Mouse (Mus musculus) heart, postnatal 25 days (tissue): ENCODE measurements at regions not wholly inside any gene's neighbourhood (a gene's known extent, or its start where the extent isn't known, plus 50 kb on each side); places are given as distances from the start of the nearest gene placed in this dataset.

Source experiments
- DNase-seq: peaks from one replicate; pipeline ENCODE4 v3.0.0; 2022; ENCODE audit warnings: low spot score
- intact Hi-C: fragments of 180-260 bp; cut with DNase I; formaldehyde crosslinking; loops from one replicate; pipeline ENCODE4 v1.15.1; 2025

- no peak for DNase-seq
- intact Hi-C loops, result no loop called here
Observed at GRCm38 (mm10) chr5:69877100-69877499, 285.0 kb upstream of the Gnpda2 start.

- DNase-seq, result no peak
- intact Hi-C loops, result no loop called here
Observed at GRCm38 (mm10) chr5:69863027-69863426, 270.9 kb upstream of the Gnpda2 start.

- intact Hi-C loops, result loop anchor here (5.0 kb wide), 1 partner anchor 233 kb away; no protein-coding TSS in a partner anchor
- no peak for DNase-seq
Observed at GRCm38 (mm10) chr5:69844809-69845208, 252.7 kb upstream of the Gnpda2 start.

GRCm38 (mm10) chr5:69837947-69838710, 246.0 kb upstream of the Gnpda2 start:
- no peak for DNase-seq
- intact Hi-C loops, result no loop called here

DNA sequence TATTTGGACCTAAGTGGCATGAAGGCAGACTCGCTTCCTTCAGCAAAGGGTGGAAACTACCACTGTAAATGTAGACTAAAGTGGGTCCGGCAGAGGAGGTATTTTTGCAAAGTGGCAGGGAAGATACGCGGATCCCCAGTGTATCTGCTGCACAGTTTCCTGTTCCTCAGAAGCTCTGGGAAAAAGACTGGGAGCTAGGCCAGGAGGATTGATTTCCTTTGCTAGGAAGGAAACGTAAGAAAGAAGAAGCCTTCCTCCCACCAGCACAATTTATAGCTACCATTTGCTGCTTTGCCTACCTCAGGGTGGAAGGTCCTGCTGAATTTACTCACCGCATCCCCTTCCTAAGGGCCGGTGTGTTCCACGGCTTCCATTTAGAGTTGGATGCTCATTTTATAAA, 244.2 kb upstream of the Gnpda2 start:
- no peak for DNase-seq
- intact Hi-C loops, result no loop called here

DNA sequence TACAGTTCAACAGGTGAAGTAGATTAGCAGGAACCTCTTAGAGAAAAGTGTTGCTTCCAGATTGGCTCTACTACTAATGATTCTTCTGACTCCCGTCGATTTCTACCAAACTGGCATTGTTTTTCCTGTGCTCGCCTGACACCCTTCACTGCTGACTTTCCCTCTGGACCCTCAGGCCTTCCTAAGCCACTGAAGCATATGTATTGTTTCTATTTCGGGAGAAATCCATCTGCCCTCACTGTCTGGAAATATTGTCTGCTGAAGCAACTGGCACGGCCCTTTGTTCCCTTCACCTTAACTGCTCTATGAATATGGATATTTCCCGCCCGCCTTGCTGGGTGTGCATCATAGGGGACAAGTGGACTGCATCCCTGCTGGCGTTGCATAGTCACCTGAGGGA, 243.0 kb upstream of the Gnpda2 start:
- intact Hi-C loops, result no loop called here
- DNase-seq, result no peak

DNA sequence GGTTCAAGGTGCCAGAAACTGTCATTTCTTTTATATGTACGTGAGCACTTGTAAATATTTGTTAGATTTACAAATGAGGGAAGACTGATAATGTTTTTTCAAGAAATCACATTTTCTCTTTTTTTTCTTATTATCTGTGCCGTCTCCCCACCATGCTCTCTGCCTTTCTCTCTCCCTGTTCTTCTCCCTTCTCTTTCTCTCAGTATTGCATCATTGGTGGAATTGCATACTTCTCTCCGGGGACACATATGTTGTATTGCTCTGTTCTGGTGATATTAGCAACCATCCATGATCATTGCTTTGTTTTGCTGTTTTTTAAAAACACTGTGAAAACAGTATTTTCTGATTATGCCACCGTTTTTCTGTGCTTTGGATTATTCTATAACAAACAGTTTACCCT, 225.6 kb upstream of the Gnpda2 start:
- no peak for DNase-seq
- intact Hi-C loops, result no loop called here

- intact Hi-C loops, result no loop called here
- no peak for DNase-seq
Observed at GRCm38 (mm10) chr5:69817035-69817434, 224.9 kb upstream of the Gnpda2 start.

DNA sequence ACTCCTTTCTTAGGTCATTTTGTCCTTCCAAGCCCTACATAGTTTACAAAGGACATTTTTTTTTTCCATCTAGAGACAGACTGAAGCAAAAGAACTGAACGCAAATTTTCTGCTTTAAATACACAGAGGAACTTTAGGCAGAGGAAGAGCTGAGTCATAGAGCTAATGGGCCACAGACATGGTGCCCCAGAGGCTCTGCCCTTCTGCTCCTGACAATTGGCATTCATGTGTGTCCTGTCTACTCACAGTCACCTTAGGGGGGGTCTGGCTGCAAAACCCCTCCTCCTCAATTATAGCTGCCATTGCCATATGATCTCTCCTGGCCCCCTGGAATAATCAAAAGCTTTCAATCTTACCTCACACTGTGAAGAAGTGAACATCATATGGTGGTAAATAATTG, 223.2 kb upstream of the Gnpda2 start:
- DNase-seq, result no peak
- intact Hi-C loops, result no loop called here

DNA sequence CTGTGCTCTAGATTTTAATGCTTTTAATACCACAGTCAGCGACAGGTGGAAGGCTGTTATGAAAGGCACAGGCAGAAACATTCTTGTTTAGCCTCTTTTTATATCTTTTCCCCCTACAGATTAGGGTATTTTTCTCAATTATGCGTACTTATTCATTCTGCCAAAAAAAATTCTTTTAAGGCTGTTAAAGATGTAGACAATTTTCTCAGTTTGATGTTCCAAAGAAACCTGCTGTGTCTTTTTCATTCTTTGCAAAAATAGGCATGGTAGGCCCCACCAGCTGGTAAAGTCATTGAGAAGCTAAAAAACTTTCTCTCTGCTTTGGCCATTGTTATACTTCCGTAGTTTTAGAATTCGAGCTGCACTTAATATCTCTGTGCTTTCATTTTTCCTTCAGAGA, 210.5 kb upstream of the Gnpda2 start:
- DNase-seq, result no peak
- intact Hi-C loops, result no loop called here

- intact Hi-C loops, result no loop called here
- DNase-seq, result no peak
Observed at GRCm38 (mm10) chr5:69802101-69802500, 210.0 kb upstream of the Gnpda2 start.

DNA sequence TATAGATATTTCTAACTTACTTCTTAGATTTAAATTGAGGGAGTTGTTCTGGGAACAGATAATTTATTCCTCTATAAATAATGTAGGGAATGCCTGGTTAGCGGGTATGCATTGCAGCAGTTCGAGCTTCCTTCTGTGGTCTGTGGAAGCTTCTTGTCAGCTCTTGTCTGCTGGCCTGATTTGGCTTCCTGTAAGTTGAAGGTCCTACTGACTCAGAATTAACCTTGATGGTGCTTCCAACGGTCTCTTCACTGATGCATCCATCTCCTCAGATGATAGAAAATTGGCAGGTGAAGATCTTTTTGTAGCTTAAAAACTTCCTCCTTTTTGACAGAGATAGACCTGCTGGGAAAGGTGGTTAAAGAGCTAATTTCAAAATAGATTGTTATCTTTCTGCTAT, 203.2 kb upstream of the Gnpda2 start:
- DNase-seq, result no peak
- intact Hi-C loops, result no loop called here

DNA sequence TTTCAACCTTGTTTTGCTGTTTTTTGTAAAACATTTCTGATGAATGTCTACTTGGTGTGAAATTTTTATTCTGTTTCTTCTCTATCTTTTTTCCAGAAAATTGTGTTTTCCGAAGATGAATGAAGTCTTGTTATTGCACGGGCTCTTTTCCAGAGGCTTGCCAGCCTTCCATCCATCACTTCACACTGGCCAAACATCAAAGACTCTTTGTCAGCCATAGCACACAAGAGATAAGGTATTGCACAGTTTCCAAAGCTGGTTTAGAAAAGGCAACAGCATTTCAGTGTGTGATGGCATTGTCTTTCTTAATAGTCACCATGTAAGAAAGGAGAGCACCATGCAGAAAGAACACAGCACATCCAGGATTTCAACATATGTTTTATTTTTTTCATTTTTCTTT, 202.5 kb upstream of the Gnpda2 start:
- intact Hi-C loops, result no loop called here
- DNase-seq, result no peak

- intact Hi-C loops, result no loop called here
- no peak for DNase-seq
Observed at GRCm38 (mm10) chr5:69756769-69757485, 164.8 kb upstream of the Gnpda2 start.

DNA sequence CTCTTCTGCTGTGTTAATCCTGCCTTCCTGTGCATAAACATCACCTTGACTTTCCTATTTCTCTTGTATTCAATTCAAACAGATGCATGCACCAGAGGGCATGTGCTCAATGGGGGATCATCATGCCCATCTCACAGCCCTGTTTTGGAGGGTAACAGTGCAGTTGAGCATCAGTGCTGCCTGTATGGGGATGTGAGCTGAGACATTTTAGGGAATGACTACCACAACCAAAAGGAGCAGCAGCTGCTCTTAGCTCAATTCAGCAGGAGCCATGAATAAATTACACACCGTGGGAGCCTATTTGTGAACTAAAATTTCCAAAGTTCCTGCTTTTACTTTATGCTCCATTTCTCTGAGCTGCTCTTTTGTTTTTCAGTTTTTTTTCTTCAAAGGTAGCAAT, 164.2 kb upstream of the Gnpda2 start:
- intact Hi-C loops, result no loop called here
- DNase-seq, result no peak

DNA sequence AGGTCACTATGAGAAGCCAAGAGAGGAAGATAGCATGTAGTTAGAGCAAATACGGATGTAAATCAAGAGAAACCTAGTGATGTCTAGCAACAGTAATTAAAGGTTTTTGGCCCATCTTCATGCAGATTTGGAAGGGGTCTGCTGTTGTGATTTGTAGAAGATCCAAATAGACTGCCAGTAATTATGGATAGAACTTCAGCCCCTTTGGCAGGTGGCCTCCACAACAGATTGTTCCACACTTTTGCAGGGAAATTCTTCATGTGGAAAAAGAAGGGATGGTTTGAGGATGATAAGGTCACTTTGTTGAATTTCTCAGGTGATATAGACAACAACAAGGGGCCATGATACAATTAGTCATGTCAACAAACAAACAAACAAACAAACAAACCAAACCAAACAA, 148.4 kb upstream of the Gnpda2 start:
- no peak for DNase-seq
- intact Hi-C loops, result no loop called here

GRCm38 (mm10) chr5:69721351-69722006, 129.3 kb upstream of the Gnpda2 start:
- DNase-seq, result no peak
- intact Hi-C loops, result no loop called here

DNA sequence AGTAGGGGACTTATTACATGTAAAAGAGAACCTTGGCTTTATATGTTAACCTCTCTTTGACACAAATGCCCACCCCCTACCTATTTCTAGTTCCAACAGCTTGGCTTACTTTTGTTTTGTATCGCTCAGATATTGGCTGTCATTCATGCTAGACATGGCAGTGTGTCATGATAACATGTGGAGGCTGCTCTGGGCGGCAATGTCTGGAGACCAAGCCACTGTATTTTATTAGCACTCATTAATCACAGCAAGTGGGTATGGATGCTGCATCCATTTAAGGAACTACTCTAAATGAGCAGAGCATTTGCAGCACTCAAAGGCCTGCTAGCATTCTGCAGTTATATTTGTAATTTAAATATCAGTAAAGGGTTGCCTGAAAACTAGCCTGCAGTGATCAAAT, 123.9 kb upstream of the Gnpda2 start:
- DNase-seq, result no peak
- intact Hi-C loops, result no loop called here

GRCm38 (mm10) chr5:69707099-69707498, 115.0 kb upstream of the Gnpda2 start:
- intact Hi-C loops, result no loop called here

GRCm38 (mm10) chr5:69705168-69705532, 113.0 kb upstream of the Gnpda2 start:
- intact Hi-C loops, result no loop called here

More at GRCm38 (mm10) chr5:69707099-69707498, 115.0 kb upstream of the Gnpda2 start:
- DNase-seq, result no peak

More at GRCm38 (mm10) chr5:69705168-69705532, 113.0 kb upstream of the Gnpda2 start:
- no peak for DNase-seq
